Mouse (Mus musculus) hindbrain, embryonic 16.5 days (tissue): ENCODE measurements around the gene Dpf1. TPM values are rescaled to one million over a fixed set of nuclear protein-coding genes. Genes with fewer than 3 reads are reported as not detected.
A peak's percentile ranks its signal among the peaks of the same experiment; 100 is the strongest.

ENCODE experiments used
- ATAC-seq: fragments of 200-750 bp; cut with Nextera tagmentation; 2 replicates; pipeline ENCODE4 v1.8.0; 2017; ENCODE audit warnings: moderate TSS enrichment, moderate library complexity
- H3K27ac ChIP-seq: fragments of 300-500 bp; sonication (generic); 2 replicates; pipeline ENCODE4 v1.5.1; 2014; ENCODE audit warnings: low read depth, mild to moderate bottlenecking, control low read depth, low read length, moderate library complexity
- H3K27me3 ChIP-seq: fragments of 300-500 bp; sonication (generic); replicated peaks from 2 replicates; pipeline ENCODE4 v1.6.1; 2014; ENCODE audit warnings: low read length; ENCODE audit not compliant: control insufficient read depth, insufficient read depth
- H3K36me3 ChIP-seq: fragments of 300-500 bp; sonication (generic); 2 replicates; pipeline ENCODE4 v1.6.1; 2014; ENCODE audit warnings: mild to moderate bottlenecking, low read length, moderate library complexity, mixed read lengths; ENCODE audit not compliant: control insufficient read depth, insufficient read depth
- H3K4me1 ChIP-seq: fragments of 300-500 bp; sonication (generic); 2 replicates; pipeline ENCODE4 v1.6.1; 2014; ENCODE audit warnings: low read depth, low read length; ENCODE audit not compliant: control insufficient read depth, insufficient read depth
- H3K4me2 ChIP-seq: fragments of 300-500 bp; sonication (generic); 2 replicates; pipeline ENCODE4 v1.6.1; 2014; ENCODE audit warnings: mild to moderate bottlenecking, low read length, control low read depth, moderate library complexity
- H3K4me3 ChIP-seq: fragments of 300-500 bp; sonication (generic); 2 replicates; pipeline ENCODE4 v1.5.1; 2014; ENCODE audit warnings: mild to moderate bottlenecking, low read length, control low read depth, moderate library complexity
- H3K9ac ChIP-seq: fragments of 300-500 bp; sonication (generic); 2 replicates; pipeline ENCODE4 v1.6.1; 2014; ENCODE audit warnings: low read depth, mild to moderate bottlenecking, control low read depth, low read length, moderate library complexity
- H3K9me3 ChIP-seq: fragments of 300-500 bp; sonication (generic); 2 replicates; pipeline ENCODE4 v1.6.1; 2014; ENCODE audit warnings: mild to moderate bottlenecking, low read length, moderate library complexity; ENCODE audit not compliant: control insufficient read depth
- WGBS: fragments of 180-500 bp; shearing (Covaris S2); extraction: QIAGEN DNeasy Blood & Tissue Kit; methylation state at CpG from one replicate; pipeline ENCODE4 v1.1.7; 2014; 5-methylcytosine and 5-hydroxymethylcytosine counted together
- polyA plus RNA-seq: library from polyadenylated mRNA; unstranded; fragments of >200 nt; fragmentation: Nextera tagmentation; extraction: Ambion mirVana; gene quantifications from 2 replicates; pipeline ENCODE4 v1.2.1, GENCODE M21; 2015

The Dpf1 gene
- polyA plus RNA-seq, 1 experiment from 2014 or later = 166 TPM

DNA sequence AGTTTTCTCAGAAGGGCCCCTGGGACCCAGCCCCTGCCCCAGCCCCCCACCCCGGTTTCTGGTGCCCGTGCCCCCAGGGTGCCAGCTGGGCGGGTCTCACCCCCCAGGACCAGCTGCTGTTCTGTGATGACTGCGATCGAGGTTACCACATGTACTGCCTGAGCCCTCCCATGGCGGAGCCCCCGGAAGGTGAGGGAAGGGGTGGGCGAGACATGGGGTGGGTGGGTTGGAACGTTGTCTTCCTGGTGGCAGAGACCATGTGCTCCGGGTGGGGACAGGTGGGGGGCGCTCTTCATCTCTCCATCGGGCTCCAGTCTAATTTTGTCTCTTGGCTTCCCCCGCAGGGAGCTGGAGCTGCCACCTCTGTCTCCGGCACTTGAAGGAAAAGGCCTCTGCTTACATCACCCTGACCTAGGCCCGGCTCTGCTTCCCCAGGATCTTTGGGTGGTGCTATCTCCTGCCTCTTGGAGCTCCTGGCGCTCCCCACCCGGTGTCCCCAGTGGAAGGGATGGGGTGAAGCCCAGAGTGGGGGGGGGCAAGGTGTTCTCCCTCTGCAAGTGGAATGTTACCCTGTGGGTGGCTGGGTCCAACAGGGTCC lies 12.5 kb downstream of the Dpf1 start:
- H3K4me3 ChIP-seq = no peak overlapping the region
- peaks cover 81% of the 10 kb centered on the region for H3K4me1 ChIP-seq
- 54% methylated on average over 16 of the region's 17 CpGs for WGBS
- H3K27me3 ChIP-seq = no peaks in the 10 kb centered on the region
- peak overlapping the region; percentile 90 for H3K27ac ChIP-seq
- no peak for ATAC-seq
- peaks cover 7% of the 10 kb centered on the region; the same call in 1 of the 2 replicates for H3K36me3 ChIP-seq
- peak overlapping the region; percentile 55 for H3K9ac ChIP-seq
- peak overlapping the region; percentile 12; the same call in 1 of the 2 replicates for H3K4me2 ChIP-seq
- H3K9me3 ChIP-seq = no peaks in the 10 kb centered on the region

DNA sequence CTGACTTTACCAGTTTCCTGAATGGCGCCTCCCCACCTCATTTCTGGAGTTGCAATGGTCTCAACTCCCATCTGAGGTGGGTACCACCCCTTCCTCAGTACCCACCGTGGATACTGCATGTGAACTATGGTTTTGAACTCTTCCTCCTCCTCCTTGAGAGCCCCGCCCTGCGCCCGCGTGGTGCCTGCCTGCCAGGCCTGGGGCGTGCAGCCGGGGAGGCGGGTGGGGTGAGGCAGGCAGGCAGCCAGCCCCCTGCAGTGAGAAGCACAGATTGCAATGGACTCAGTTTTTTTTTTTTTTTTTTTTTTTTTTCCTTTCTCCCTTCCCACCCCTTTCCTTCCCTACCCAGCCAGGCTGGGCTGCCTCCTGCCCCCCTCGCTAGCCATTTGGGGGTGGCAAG lies 13.2 kb downstream of the Dpf1 start:
- WGBS = 5% methylated on average over 10 of the region's 10 CpGs
- H3K27ac ChIP-seq = peak overlapping the region; percentile 90
- H3K9ac ChIP-seq = peak overlapping the region; percentile 50
- H3K27me3 ChIP-seq = no peaks in the 10 kb centered on the region
- H3K36me3 ChIP-seq = no peaks in the 10 kb centered on the region
- no peak overlapping the region for H3K4me3 ChIP-seq
- peak overlapping the region; percentile 33 for H3K4me2 ChIP-seq
- peak; percentile 1; the same call in 1 of the 2 replicates for ATAC-seq
- no peaks in the 10 kb centered on the region for H3K9me3 ChIP-seq
- peaks cover 81% of the 10 kb centered on the region for H3K4me1 ChIP-seq

DNA sequence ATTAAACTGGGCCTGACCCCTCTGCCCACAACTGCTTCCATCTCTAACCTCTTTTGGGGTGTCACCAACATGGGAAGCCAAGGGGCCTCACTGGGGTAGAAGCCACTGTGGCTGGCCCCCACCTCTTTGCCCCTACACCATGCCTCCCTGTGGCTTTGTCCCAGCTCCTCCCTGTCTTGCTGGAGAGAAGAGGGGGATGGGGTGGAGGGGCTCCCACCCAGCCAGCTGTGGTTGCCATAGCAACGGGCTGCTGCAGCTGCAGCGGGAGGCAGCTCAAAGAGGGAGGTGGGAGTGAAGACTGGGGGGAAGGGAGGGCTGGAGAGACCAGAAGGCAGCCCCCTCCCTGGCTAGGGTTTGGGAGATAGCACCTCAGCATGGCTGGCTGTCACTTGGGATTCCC lies 13.8 kb downstream of the Dpf1 start:
- Histone ChIP-seq H3K4me3 (no peak overlapping the region), H3K36me3 (peaks cover 2% of the 10 kb centered on the region; the same call in 1 of the 2 replicates), H3K4me1 (peaks cover 80% of the 10 kb centered on the region), H3K27me3 (no peaks in the 10 kb centered on the region), H3K27ac (peak overlapping the region; percentile 90), H3K9ac (peak overlapping the region; percentile 50), H3K9me3 (no peaks in the 10 kb centered on the region), H3K4me2 (peak overlapping the region; percentile 33)
- peak; percentile 48 for ATAC-seq
- 0% methylated on average over 2 of the region's 2 CpGs for WGBS

DNA sequence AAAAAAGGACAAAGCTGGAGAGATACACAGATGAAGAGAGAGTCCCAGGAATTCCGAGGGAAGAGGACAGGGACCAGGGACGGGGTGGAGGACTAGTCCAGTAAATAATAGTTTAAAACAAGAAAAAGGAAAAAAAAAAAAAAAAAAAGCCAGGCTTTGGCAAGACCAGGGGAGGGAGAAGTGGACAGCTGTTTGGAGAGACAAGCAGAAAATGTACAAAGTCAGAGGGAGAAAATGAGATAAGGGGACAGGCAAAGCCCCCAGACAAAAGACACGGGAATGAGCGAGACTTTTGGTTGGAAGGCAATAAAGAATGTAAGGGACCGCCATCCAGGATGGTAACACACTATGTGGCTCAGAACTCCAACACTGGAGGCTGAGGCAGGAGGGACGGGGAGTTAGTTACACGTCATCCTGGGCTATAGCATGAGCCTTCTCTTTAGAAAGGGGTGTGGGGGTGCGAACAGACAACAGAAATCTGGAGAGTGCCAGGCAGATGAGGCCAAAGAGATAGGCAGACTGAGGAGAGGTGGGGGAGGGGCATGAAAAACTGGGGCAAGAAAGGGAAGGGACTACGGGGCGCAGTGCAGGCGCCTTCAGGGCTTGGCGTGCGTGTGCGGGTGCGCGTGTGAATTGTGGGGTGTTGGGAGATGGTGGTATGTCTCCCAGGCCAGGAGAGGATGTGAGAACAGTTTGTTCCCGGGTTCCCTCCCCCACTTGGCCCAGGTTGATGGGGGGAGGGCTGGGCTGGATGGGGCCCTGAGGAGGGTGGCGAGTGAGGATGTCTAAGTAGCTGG lies 14.6 kb downstream of the Dpf1 start:
- H3K27ac ChIP-seq = peak overlapping the region; percentile 90
- no peaks in the 10 kb centered on the region for H3K9me3 ChIP-seq
- 3% methylated on average over 18 of the region's 18 CpGs for WGBS
- H3K4me2 ChIP-seq = peak overlapping the region; percentile 43
- H3K27me3 ChIP-seq = no peaks in the 10 kb centered on the region
- no peak overlapping the region for H3K9ac ChIP-seq
- H3K36me3 ChIP-seq = peaks cover 7% of the 10 kb centered on the region; the same call in 1 of the 2 replicates
- 0 out of 2 replicates have a peak, but pooled peaks have one; percentile 7 for ATAC-seq
- H3K4me1 ChIP-seq = peaks cover 72% of the 10 kb centered on the region
- H3K4me3 ChIP-seq = no peak overlapping the region

DNA sequence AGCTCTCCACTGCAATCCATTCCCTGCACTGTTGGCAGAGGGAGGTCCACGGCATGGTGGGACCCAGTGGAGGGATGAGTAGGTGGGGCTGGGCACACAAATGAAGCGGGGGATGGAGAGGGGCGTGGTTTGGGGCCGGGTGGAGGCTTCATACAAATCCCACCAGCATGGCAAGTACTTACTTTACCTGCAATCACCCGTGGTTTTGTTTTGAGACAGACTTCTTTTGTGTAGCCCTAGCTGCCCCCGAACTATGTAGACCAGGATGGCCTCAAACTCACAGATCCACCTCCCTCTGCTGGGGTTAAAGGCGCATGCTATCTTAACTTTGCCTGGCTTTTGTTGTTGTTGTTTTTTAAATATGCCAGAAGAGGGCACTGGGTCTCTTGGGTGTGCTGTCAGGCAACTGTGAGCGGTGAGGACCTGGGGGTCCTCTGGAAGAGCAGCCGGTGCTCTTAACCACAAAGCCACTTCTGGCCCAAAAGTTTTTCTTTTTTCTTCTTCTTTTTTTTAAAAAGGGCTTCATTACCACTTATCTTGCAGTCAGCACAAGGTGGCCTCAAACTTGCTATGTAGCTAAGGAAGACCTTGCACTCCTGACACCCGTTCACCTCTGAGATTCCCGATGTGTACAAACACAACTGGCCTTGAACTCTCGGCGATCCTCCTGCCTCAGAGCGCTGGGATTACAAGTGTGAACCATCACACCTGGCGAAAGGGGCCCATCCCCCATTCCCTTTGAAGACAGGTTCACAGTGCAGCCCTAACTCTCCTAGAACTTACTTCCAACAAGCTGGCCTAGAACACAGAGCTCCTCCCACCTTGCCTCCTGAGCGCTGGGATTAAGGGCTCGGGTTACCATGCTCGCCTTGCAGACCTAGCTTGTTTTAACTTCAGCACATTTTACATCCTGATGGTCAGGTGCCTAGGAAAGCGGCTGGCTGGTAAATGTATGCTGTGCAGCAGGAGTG lies 15.9 kb downstream of the Dpf1 start:
- Histone ChIP-seq H3K27me3 (no peaks in the 10 kb centered on the region), H3K4me3 (no peak overlapping the region), H3K36me3 (peaks cover 13% of the 10 kb centered on the region), H3K9ac (peak overlapping the region; percentile 2; the same call in 1 of the 2 replicates), H3K27ac (peak overlapping the region; percentile 90), H3K4me1 (peaks cover 60% of the 10 kb centered on the region), H3K4me2 (peak overlapping the region; percentile 43), H3K9me3 (no peaks in the 10 kb centered on the region)
- no peak for ATAC-seq
- WGBS = 14% methylated on average over 19 of the region's 19 CpGs

DNA sequence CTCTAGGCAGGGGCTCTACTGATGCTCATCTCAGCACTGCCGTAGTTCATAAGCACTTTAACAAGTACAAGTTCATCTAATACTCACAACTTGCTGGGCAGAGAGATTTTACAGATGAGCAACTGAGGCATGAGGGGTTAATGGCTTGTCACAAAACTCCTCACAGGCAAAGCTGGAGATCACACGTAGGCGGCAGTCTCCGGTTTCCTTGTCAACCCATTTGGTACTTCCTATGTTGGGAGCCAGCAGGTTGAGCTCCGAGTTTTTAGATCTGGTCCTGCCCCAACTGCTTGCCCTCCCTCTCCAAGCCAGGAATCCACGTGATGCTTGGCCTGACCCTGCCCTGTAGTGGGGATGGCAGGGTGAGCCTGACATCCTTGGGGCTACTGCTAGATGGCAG lies 23.3 kb downstream of the Dpf1 start:
- Histone ChIP-seq H3K9ac (no peak overlapping the region), H3K9me3 (no peaks in the 10 kb centered on the region), H3K4me3 (no peak overlapping the region), H3K27me3 (no peaks in the 10 kb centered on the region), H3K4me1 (no peaks in the 10 kb centered on the region), H3K4me2 (no peak overlapping the region), H3K36me3 (peaks cover 41% of the 10 kb centered on the region), H3K27ac (no peak overlapping the region)
- no peak for ATAC-seq
- 75% methylated on average over 6 of the region's 6 CpGs for WGBS

DNA sequence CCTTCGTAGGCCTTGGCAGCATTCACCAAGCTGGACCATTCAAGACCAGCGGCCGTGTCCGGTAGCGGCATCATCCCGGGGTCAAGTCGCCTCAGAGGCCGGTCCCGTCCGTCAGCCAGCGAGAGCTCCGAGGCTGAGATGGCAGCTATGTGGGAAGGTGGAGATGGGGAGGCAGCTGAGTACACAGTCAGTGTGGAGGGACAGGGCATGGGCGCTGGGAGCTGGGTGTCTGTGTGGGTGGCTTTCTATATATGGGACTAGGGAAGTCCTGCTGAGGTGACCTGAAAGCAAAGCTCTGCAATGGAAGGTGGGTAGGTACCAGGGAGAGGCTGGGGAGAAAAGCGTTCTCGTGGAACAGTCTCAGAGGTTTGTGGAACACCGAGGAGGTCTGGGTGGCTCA lies 25.2 kb downstream of the Dpf1 start:
- peaks cover 32% of the 10 kb centered on the region for H3K36me3 ChIP-seq
- 88% methylated on average over 16 of the region's 16 CpGs for WGBS
- no peak overlapping the region for H3K9ac ChIP-seq

DNA sequence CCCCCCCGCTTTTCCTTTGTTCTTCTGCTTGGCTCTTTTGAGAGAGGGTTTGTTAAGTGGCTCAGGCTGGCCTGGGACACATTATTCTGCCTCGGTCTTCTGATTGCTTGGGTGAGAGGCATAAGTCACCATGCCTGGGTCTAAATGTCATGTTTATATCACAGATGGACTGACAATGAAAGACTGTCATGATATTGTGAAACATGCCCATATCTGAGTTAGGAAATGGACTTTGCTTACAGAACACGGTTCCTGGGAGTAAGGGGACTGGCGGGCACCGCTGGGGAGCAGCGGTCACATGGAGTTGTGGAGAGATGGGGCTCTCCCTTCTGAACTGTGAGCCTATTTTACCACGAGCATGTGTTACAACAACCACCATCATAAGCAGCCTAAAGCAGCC lies 30.4 kb downstream of the Dpf1 start:
- H3K9me3 ChIP-seq = no peaks in the 10 kb centered on the region
- no peak overlapping the region for H3K4me3 ChIP-seq
- H3K27me3 ChIP-seq = no peaks in the 10 kb centered on the region
- peaks cover 14% of the 10 kb centered on the region for H3K36me3 ChIP-seq
- no peak overlapping the region for H3K27ac ChIP-seq
- ATAC-seq = no peak
- no peaks in the 10 kb centered on the region for H3K4me1 ChIP-seq
- no peak overlapping the region for H3K9ac ChIP-seq
- 57% methylated on average over 6 of the region's 7 CpGs for WGBS
- H3K4me2 ChIP-seq = no peak overlapping the region

More for the DNA sequence above, 25.2 kb downstream of the Dpf1 start:
- Histone ChIP-seq H3K4me3 (no peak overlapping the region), H3K27me3 (no peaks in the 10 kb centered on the region), H3K27ac (no peak overlapping the region), H3K4me2 (no peak overlapping the region), H3K4me1 (no peaks in the 10 kb centered on the region), H3K9me3 (no peaks in the 10 kb centered on the region)
- ATAC-seq = no peak
